Mouse (Mus musculus) MEL (cell line): ENCODE results near the gene Olfr1360. TPM values are rescaled to one million over a fixed set of nuclear protein-coding genes. Genes with fewer than 3 reads are reported as not detected.
"Not testable (repeated sequence)": the region's sequence is repeated elsewhere in the genome, so short reads cannot be mapped to it uniquely, and the experiment has no call there.

Source experiments
- DNase-seq: peaks from one replicate; pipeline ENCODE4 v3.0.0; 2011; ENCODE audit warnings: low read depth, low spot score
- H3K27ac ChIP-seq: 2 replicates; pipeline ENCODE4 v1.5.1; 2012; ENCODE audit warnings: low read depth, mild to moderate bottlenecking, control low read depth, low read length, moderate library complexity; ENCODE audit not compliant: control insufficient read depth
- H3K27me3 ChIP-seq, 2 experiments: fragments of 150-350 bp in 1 of 2; sonication (generic) in 1 of 2; 2 replicates each; pipeline ENCODE4 v1.6.1; 2012; ENCODE audit warnings: low read length in 2 of 2, mild to moderate bottlenecking in 2 of 2, improper control_type of control experiment in 1 of 2, moderate library complexity in 1 of 2; ENCODE audit not compliant: insufficient read depth in 2 of 2, control insufficient read depth in 1 of 2
- H3K36me3 ChIP-seq, 2 experiments: 2 replicates each; pipeline ENCODE4 v1.6.1; 2012 to 2014; ENCODE audit warnings: low read length in 2 of 2, improper control_type of control experiment in 1 of 2, inconsistent platforms in 1 of 2, mild to moderate bottlenecking in 1 of 2; ENCODE audit not compliant: insufficient read depth in 2 of 2, control insufficient read depth in 1 of 2
- H3K4me1 ChIP-seq, 2 experiments: fragments of 150-350 bp in 1 of 2; sonication (generic) in 1 of 2; 2 replicates each; pipeline ENCODE4 v1.6.1; 2012; ENCODE audit warnings: low read length in 2 of 2, improper control_type of control experiment in 1 of 2, mild to moderate bottlenecking in 1 of 2; ENCODE audit not compliant: insufficient read depth in 2 of 2, control insufficient read depth in 1 of 2
- H3K4me3 ChIP-seq, 2 experiments: fragments of 150-350 bp in 1 of 2; sonication (generic) in 1 of 2; 2 replicates each; pipeline ENCODE4 v1.5.1; 2012; ENCODE audit warnings: low read depth in 2 of 2, low read length in 2 of 2, mild to moderate bottlenecking in 2 of 2, moderate library complexity in 2 of 2, control low read depth in 1 of 2, improper control_type of control experiment in 1 of 2; ENCODE audit not compliant: control insufficient read depth in 1 of 2, insufficient read depth in 1 of 2
- H3K79me2 ChIP-seq: 2 replicates; pipeline ENCODE4 v1.6.1; 2012; ENCODE audit warnings: mild to moderate bottlenecking, low read length, moderate library complexity; ENCODE audit not compliant: control insufficient read depth, poor library complexity, insufficient read depth
- H3K9ac ChIP-seq: 2 replicates; pipeline ENCODE4 v1.6.1; 2012; ENCODE audit warnings: low read depth, mild to moderate bottlenecking, control low read depth, low read length, moderate library complexity; ENCODE audit not compliant: control insufficient read depth, poor library complexity, severe bottlenecking
- H3K9me3 ChIP-seq: fragments of 150-350 bp; sonication (generic); replicated peaks from 2 replicates; pipeline ENCODE4 v1.6.1; 2012; ENCODE audit warnings: mild to moderate bottlenecking, low read length, improper control_type of control experiment, moderate library complexity; ENCODE audit not compliant: insufficient read depth
- CHD2 ChIP-seq: IDR thresholded peaks from 2 replicates; pipeline ENCODE4 v1.6.1; 2011; ENCODE audit warnings: low read length, improper control_type of control experiment
- CTCF ChIP-seq, 3 experiments: IDR thresholded peaks in 2 of 3; conservative IDR thresholded peaks in 1 of 3; 2 replicates each; pipeline ENCODE4 v1.5.1; 2011 to 2012; ENCODE audit warnings: low read length in 3 of 3, low read depth in 2 of 3, mild to moderate bottlenecking in 2 of 3, improper control_type of control experiment in 1 of 3, inconsistent platforms in 1 of 3, mixed read lengths in 1 of 3, moderate library complexity in 1 of 3; ENCODE audit not compliant: control insufficient read depth in 1 of 3, insufficient read depth in 1 of 3, poor library complexity in 1 of 3, severe bottlenecking in 1 of 3
- GATA1 ChIP-seq: IDR thresholded peaks from 2 replicates; pipeline ENCODE4 v1.6.1; 2011; ENCODE audit warnings: low read depth, low read length, improper control_type of control experiment
- JUND ChIP-seq: IDR thresholded peaks from 2 replicates; pipeline ENCODE4 v1.6.1; 2011; ENCODE audit warnings: low read depth, mild to moderate bottlenecking, improper control_type of control experiment, low read length
- MYC ChIP-seq: IDR thresholded peaks from 2 replicates; pipeline ENCODE4 v1.6.1; 2011; ENCODE audit warnings: low read depth, mild to moderate bottlenecking, low read length, improper control_type of control experiment, moderate library complexity
- NRF1 ChIP-seq: IDR thresholded peaks from 2 replicates; pipeline ENCODE4 v1.6.1; 2014; ENCODE audit warnings: low read depth, mild to moderate bottlenecking, inconsistent platforms, low read length, improper control_type of control experiment, moderate library complexity; ENCODE audit not compliant: poor library complexity, insufficient read depth, severe bottlenecking
- POLR2A ChIP-seq, 2 experiments: IDR thresholded peaks; 2 replicates each; pipeline ENCODE4 v1.6.1; 2011 to 2012; ENCODE audit warnings: low read length in 2 of 2, mild to moderate bottlenecking in 2 of 2, control low read depth in 1 of 2, improper control_type of control experiment in 1 of 2, low read depth in 1 of 2, moderate library complexity in 1 of 2; ENCODE audit not compliant: control insufficient read depth in 1 of 2, insufficient read depth in 1 of 2, poor library complexity in 1 of 2
- POLR2AphosphoS5 ChIP-seq: IDR thresholded peaks from 2 replicates; pipeline ENCODE4 v1.6.1; 2012; ENCODE audit warnings: low read depth, borderline replicate concordance, mild to moderate bottlenecking, inconsistent platforms, low read length, moderate library complexity, mixed read lengths
- RAD21 ChIP-seq: IDR thresholded peaks from 2 replicates; pipeline ENCODE4 v1.6.1; 2011; ENCODE audit warnings: mild to moderate bottlenecking, low read depth, low read length, improper control_type of control experiment
- RCOR1 ChIP-seq: IDR thresholded peaks from 2 replicates; pipeline ENCODE4 v1.6.1; 2012; ENCODE audit warnings: low read depth, mild to moderate bottlenecking, inconsistent platforms, low read length, improper control_type of control experiment
- SIN3A ChIP-seq: IDR thresholded peaks from 2 replicates; pipeline ENCODE4 v1.6.1; 2012; ENCODE audit warnings: low read length, improper control_type of control experiment, inconsistent platforms
- TBP ChIP-seq: IDR thresholded peaks from 2 replicates; pipeline ENCODE4 v1.8.0; 2011; ENCODE audit warnings: low read depth, low read length, improper control_type of control experiment
- USF1 ChIP-seq: IDR thresholded peaks from 2 replicates; pipeline ENCODE4 v1.6.1; 2014; ENCODE audit warnings: low read depth, mild to moderate bottlenecking, inconsistent platforms, low read length, improper control_type of control experiment, moderate library complexity
- USF2 ChIP-seq, 2 experiments: IDR thresholded peaks; 2 replicates each; pipeline ENCODE4 v1.6.1; 2011 to 2012; ENCODE audit warnings: improper control_type of control experiment in 2 of 2, low read length in 2 of 2, borderline replicate concordance in 1 of 2, inconsistent platforms in 1 of 2, low read depth in 1 of 2, mild to moderate bottlenecking in 1 of 2; ENCODE audit not compliant: insufficient read depth in 1 of 2
- polyA plus RNA-seq, 2 experiments: library from polyadenylated mRNA; stranded (reverse) in 1 of 2; unstranded in 1 of 2; fragments of >175 nt in 1 of 2; fragments of >200 nt in 1 of 2; gene quantifications; 2 replicates each; pipeline versions ENCODE4 v1.2.1 to v1.2.4; 2012; ENCODE audit warnings: low replicate concordance in 2 of 2, low read depth in 1 of 2; ENCODE audit not compliant: insufficient read length in 2 of 2, insufficient read depth in 1 of 2, missing spikeins in 1 of 2
- total RNA-seq: library from RNA; depleted of rRNA; stranded (reverse); fragments of 300-350 nt; gene quantifications from 2 replicates; pipeline ENCODE4 v1.2.3, GENCODE M21; 2012

Olfr1360 gene
- total and polyA plus RNA-seq, 3 experiments = not detected

DNA sequence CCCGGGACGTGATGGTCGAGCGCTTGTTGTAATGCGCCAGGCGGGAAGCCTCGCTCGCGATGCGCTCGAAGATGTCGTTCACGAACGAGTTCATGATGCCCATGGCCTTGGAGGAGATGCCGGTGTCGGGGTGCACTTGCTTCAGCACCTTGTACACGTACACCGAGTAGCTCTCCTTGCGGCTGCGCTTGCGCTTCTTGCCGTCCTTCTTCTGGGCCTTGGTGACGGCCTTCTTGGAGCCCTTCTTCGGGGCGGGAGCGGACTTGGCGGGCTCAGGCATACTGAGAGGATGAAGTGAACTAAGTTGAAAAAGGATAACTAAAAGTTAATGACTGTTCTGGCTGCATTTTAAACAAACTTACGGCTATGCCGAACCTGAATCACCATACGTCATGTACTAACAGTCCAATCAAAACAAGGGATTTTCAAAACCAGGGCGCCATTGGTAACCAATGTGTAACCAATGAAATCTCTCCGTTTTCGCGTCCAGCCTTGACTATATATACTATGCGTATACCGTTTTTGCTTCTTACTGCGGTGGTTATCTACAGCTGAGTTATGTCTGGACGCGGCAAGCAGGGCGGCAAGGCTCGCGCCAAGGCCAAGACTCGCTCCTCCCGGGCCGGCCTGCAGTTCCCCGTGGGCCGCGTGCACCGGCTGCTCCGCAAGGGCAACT lies 38.8 kb upstream of the Olfr1360 start, which contains the start of the genes Hist1h2bl and Hist1h2ai:
Gene Hist1h2bl (minus strand): TSS at position 280 of the 676 bp plus-strand sequence.
Gene Hist1h2ai (plus strand): TSS at position 559 of the 676 bp plus-strand sequence.
- Histone ChIP-seq H3K36me3 (peaks cover 0 to 24% of the 10 kb centered on the region in 2 experiments; a peak in 2 of 4 replicates), H3K4me3 (peak within 1 kb of the TSS; percentile 30 to 43), H3K27ac (peak within 1 kb of the TSS; percentile 91), H3K9ac (peak within 1 kb of the TSS; percentile 60)
- TF ChIP-seq POLR2AphosphoS5 (peak; percentile 96), POLR2A (IDR thresholded peaks at IDR 0.05; ENCODE audit: control insufficient read depth in 1 of 2, insufficient read depth in 1 of 2, low read depth in 1 of 2, low read length in 2 of 2, poor library complexity in 1 of 2) (peak in 1 of 2 experiments; percentile 80; a peak in 3 of 4 replicates), TBP (peak; percentile 99)
- not testable (repeated sequence) for H3K4me1 ChIP-seq, H3K27me3 ChIP-seq, H3K9me3 ChIP-seq, H3K79me2 ChIP-seq
- peak; percentile 98 for DNase-seq

GRCm38 (mm10) chr13:21715131-21715863 lies 38.1 kb upstream of the Olfr1360 start:
- Histone ChIP-seq H3K36me3 (peaks cover 0 to 18% of the 10 kb centered on the region in 2 experiments; a peak in 2 of 4 replicates), H3K9ac (peak overlapping the region; percentile 43), H3K4me3 (peak overlapping the region; percentile 17 to 30), H3K79me2 (no peaks in the 10 kb centered on the region; the same call in 1 of the 2 replicates), H3K9me3 (no peaks in the 10 kb centered on the region), H3K4me1 (peaks cover 0 to 7% of the 10 kb centered on the region in 2 experiments; a peak in 1 of 4 replicates), H3K27me3 (no peaks in the 10 kb centered on the region), H3K27ac (peak overlapping the region; percentile 91)
- peak; percentile 87 for DNase-seq
- TF ChIP-seq RCOR1 (no peak), TBP (0 out of 2 replicates have a peak, but pooled peaks have one; percentile 39), MYC (no peak), POLR2A (IDR thresholded peaks at IDR 0.05; ENCODE audit: control insufficient read depth in 1 of 2, insufficient read depth in 1 of 2, low read depth in 1 of 2, low read length in 2 of 2, poor library complexity in 1 of 2) (peak; percentile 90 to 96; a peak in 3 of 4 replicates), JUND (no peak), USF1 (no peak), POLR2AphosphoS5 (peak; percentile 93; the same call in 1 of the 2 replicates), SIN3A (no peak)

DNA sequence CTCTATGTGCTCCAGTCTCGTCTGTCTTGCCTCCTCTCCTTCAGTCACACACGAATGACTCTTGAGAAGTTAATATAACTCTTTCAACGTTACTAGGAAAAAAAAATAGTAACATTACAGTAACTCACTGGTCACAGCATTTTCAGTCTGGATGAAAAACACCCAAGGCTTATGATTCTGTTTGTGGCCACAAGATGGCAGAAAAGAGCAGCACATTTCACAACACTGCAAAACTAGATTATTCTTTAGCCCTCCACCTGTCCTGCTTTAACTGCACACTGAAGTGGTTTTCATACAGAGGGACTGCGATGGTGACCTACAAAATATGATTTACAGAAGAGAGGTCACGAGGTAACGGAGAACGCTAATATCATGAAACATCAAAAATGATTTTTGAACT lies 37.5 kb upstream of the Olfr1360 start:
- peaks cover 0 to 5% of the 10 kb centered on the region in 2 experiments; a peak in 1 of 4 replicates for H3K4me1 ChIP-seq
- peak overlapping the region; percentile 17 to 30 for H3K4me3 ChIP-seq
- peak overlapping the region; percentile 91 for H3K27ac ChIP-seq

More for the DNA sequence above, 37.5 kb upstream of the Olfr1360 start:
- no peaks in the 10 kb centered on the region for H3K9me3 ChIP-seq
- TF ChIP-seq TBP (peak; percentile 70; the same call in 1 of the 2 replicates), USF2 (IDR thresholded peaks at IDR 0.05; ENCODE audit: borderline replicate concordance in 1 of 2, insufficient read depth in 1 of 2, low read depth in 1 of 2, low read length in 2 of 2) (no peak), CHD2 (no peak), CTCF (IDR thresholded peaks at IDR 0.05 in 2 of 3, conservative IDR thresholded peaks at IDR 0.05 in 1 of 3; ENCODE audit: control insufficient read depth in 1 of 3, insufficient read depth in 1 of 3, low read depth in 2 of 3, low read length in 3 of 3, poor library complexity in 1 of 3, severe bottlenecking in 1 of 3) (peak in 2 of 3 experiments; percentile 28 to 82; a peak in 3 of 6 replicates), RAD21 (no peak), NRF1 (no peak), GATA1 (0 out of 2 replicates have a peak, but pooled peaks have one; percentile 16)
- TF ChIP-seq, all 39 proteins: peak for 3
- no peaks in the 10 kb centered on the region for H3K27me3 ChIP-seq
- H3K79me2 ChIP-seq = no peaks in the 10 kb centered on the region; the same call in 1 of the 2 replicates
- peak; percentile 89 for DNase-seq
- H3K9ac ChIP-seq = peak overlapping the region; percentile 47
- peaks cover 0 to 12% of the 10 kb centered on the region in 2 experiments; a peak in 2 of 4 replicates for H3K36me3 ChIP-seq
